Mouse (Mus musculus): ENCODE measurements around the gene Ifitm1.

DNA sequence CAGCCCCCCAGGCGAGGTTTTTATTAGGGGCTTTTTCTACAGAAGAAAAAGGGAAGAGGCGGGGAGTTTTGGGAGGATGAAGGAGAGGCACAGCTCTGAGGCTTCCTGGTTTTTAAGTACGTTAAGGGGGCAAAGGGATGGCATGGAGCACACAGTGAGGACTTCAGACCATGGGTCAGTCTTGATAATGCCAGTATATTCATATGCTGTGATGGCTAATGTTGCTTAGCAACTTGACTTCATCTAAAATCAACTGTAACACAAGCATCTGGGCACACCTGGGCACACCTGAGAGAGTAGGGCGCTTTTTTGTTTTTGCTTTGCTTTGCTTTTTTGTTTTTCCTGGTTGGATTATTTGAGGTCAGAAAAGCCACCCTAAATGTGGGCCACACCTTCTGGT is at the start of gene Ifitm1:
- TF ChIP-seq CTCF (IDR thresholded peaks at IDR 0.05), result no peak
- no peak for TF ChIP-seq EP300 (IDR thresholded peaks at IDR 0.05)
